Mouse (Mus musculus) midbrain, embryonic 12.5 days (tissue): ENCODE measurements around the gene Strbp. TPM values are rescaled to one million over a fixed set of nuclear protein-coding genes. Genes with fewer than 3 reads are reported as not detected.
A peak's percentile ranks its signal among the peaks of the same experiment; 100 is the strongest.

Experiments
- ATAC-seq: fragments of 200-750 bp; cut with Nextera tagmentation; 2 replicates; pipeline ENCODE4 v1.8.0; 2017; ENCODE audit warnings: low read depth, moderate TSS enrichment, moderate library complexity; ENCODE audit not compliant: low FRiP score
- H3K27ac ChIP-seq: fragments of 300-500 bp; sonication (generic); replicated peaks from 2 replicates; pipeline ENCODE4 v1.5.1; 2016; ENCODE audit warnings: mild to moderate bottlenecking
- H3K27me3 ChIP-seq: fragments of 300-500 bp; sonication (generic); 2 replicates; pipeline ENCODE4 v1.6.1; 2016; ENCODE audit warnings: mild to moderate bottlenecking
- H3K36me3 ChIP-seq: fragments of 300-500 bp; sonication (generic); 2 replicates; pipeline ENCODE4 v1.6.1; 2016
- H3K4me1 ChIP-seq: fragments of 300-500 bp; sonication (generic); 2 replicates; pipeline ENCODE4 v1.6.1; 2016
- H3K4me2 ChIP-seq: fragments of 300-500 bp; sonication (generic); replicated peaks from 2 replicates; pipeline ENCODE4 v1.6.1; 2016; ENCODE audit warnings: mild to moderate bottlenecking, moderate library complexity
- H3K4me3 ChIP-seq: fragments of 300-500 bp; sonication (generic); 2 replicates; pipeline ENCODE4 v1.5.1; 2016; ENCODE audit warnings: mild to moderate bottlenecking
- H3K9ac ChIP-seq: fragments of 300-500 bp; sonication (generic); replicated peaks from 2 replicates; pipeline ENCODE4 v1.6.1; 2016; ENCODE audit warnings: mild to moderate bottlenecking, moderate library complexity
- H3K9me3 ChIP-seq: fragments of 300-500 bp; sonication (generic); 2 replicates; pipeline ENCODE4 v1.6.1; 2016; ENCODE audit warnings: mild to moderate bottlenecking
- WGBS: fragments of 180-500 bp; shearing (Covaris S2); methylation state at CpG from one replicate; pipeline ENCODE4 v1.1.7; 2016; 5-methylcytosine and 5-hydroxymethylcytosine counted together
- polyA plus RNA-seq: library from polyadenylated mRNA; unstranded; fragments of >200 nt; fragmentation: Nextera tagmentation; extraction: Ambion mirVana; gene quantifications from 2 replicates; pipeline ENCODE4 v1.2.1, GENCODE M21; 2016

The Strbp gene
- polyA plus RNA-seq, result 106 and 117 TPM in 2 replicates

GRCm38 (mm10) chr2:37703230-37703954 is at the start of gene Strbp:
Gene Strbp (minus strand): TSS chr2:37703859.
- H3K4me1 ChIP-seq, result peaks cover 23% of the 10 kb centered on the region
- ATAC-seq, result peak; percentile 93
- H3K4me2 ChIP-seq, result peak within 1 kb of the TSS; percentile 88
- peak within 1 kb of the TSS; percentile 67 for H3K4me3 ChIP-seq
- H3K36me3 ChIP-seq, result no peaks in the 10 kb centered on the region
- H3K27me3 ChIP-seq, result peaks cover 14% of the 10 kb centered on the region
- H3K27ac ChIP-seq, result peak within 1 kb of the TSS; percentile 90
- WGBS, result under 1% methylated on average over 95 of the region's 98 CpGs
- no peaks in the 10 kb centered on the region for H3K9me3 ChIP-seq
- H3K9ac ChIP-seq, result peak within 1 kb of the TSS; percentile 92

DNA sequence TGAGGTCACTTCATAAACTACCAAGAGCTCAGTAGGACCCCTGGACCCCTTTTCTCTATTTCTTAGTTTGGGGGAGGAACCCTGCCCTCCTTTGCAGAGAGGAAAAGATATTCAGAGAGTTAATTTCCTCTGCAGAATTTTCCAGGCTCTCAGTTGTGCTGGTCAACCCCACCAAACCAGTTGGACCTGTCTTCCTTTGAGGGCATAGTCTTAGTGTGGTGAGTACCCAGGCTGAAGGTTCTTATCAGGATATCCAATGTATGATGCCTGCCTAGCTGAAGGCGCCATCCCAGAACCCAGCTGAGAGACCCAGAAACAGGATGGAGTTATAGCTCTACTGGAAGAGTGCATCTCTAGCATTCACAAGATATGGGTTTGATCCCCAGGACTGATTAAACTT is 47.5 kb upstream of the Strbp start:
- Histone ChIP-seq H3K9me3 (no peaks in the 10 kb centered on the region), H3K9ac (no peak overlapping the region), H3K4me3 (no peak overlapping the region), H3K27ac (no peak overlapping the region), H3K4me1 (0 out of 2 replicates have a peak, but pooled peaks cover 12% of the 10 kb centered on the region), H3K4me2 (no peak overlapping the region), H3K27me3 (peaks cover 8% of the 10 kb centered on the region; the same call in 1 of the 2 replicates), H3K36me3 (no peaks in the 10 kb centered on the region)
- ATAC-seq, result no peak
- WGBS, result 93% methylated on average over 1 of the region's 1 CpGs

DNA sequence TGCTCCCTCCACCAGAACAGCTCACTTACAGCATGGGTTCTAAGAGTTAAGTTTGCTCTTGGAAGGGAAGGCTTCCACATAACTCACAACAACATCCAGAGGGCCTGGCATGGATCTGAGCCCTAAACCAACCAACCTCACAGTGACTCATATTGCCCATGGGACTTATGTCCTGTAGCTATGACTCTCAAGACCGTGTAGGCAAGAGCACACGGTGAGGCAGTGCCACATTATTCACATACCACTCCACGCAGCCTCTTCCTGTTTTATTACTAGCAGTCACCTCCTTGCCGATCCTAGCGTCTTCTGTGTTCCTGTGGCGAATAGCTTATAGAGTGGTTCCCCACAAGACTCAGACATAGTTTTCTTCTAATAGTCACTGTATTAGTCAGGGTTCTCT is 45.7 kb upstream of the Strbp start:
- no peak for ATAC-seq
- Histone ChIP-seq H3K4me3 (no peak overlapping the region), H3K9me3 (no peaks in the 10 kb centered on the region), H3K27me3 (0 out of 2 replicates have a peak, but pooled peaks cover 3% of the 10 kb centered on the region), H3K36me3 (no peaks in the 10 kb centered on the region), H3K27ac (no peak overlapping the region), H3K4me1 (0 out of 2 replicates have a peak, but pooled peaks cover 7% of the 10 kb centered on the region), H3K9ac (no peak overlapping the region), H3K4me2 (no peak overlapping the region)
- WGBS, result 80% methylated on average over 6 of the region's 6 CpGs

- Histone ChIP-seq H3K4me1 (0 out of 2 replicates have a peak, but pooled peaks cover 7% of the 10 kb centered on the region), H3K4me3 (no peak overlapping the region), H3K4me2 (no peak overlapping the region), H3K36me3 (no peaks in the 10 kb centered on the region), H3K9me3 (no peaks in the 10 kb centered on the region), H3K27me3 (0 out of 2 replicates have a peak, but pooled peaks cover 3% of the 10 kb centered on the region), H3K9ac (no peak overlapping the region), H3K27ac (no peak overlapping the region)
- 57% methylated on average over 10 of the region's 10 CpGs for WGBS
- ATAC-seq, result no peak
Measured at GRCm38 (mm10) chr2:37748442-37749066, 44.9 kb upstream of the Strbp start.

DNA sequence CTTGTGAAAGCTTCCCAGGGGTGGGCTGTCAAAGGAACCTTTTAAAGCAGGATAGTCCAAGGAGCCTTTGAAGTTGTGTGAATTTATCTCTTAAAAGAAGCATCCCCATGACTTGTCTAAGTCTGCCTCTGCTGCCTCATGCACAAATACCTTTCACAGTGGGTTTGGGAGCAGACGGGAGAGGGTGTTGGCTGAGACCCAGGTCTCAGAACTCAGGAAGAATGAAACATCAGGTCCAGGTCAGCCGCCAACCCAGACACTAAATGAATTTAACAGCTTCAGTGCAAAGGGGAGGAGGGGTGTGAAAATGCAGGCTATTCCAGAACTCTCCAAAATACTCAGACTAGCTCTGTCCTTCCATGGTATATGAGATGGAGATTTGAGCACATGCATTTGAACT is 44.2 kb upstream of the Strbp start:
- WGBS, result 45% methylated on average over 2 of the region's 2 CpGs
- Histone ChIP-seq H3K9ac (no peak overlapping the region), H3K4me1 (0 out of 2 replicates have a peak, but pooled peaks cover 7% of the 10 kb centered on the region), H3K36me3 (no peaks in the 10 kb centered on the region), H3K27ac (no peak overlapping the region), H3K4me2 (no peak overlapping the region), H3K27me3 (0 out of 2 replicates have a peak, but pooled peaks cover 3% of the 10 kb centered on the region), H3K4me3 (no peak overlapping the region), H3K9me3 (no peaks in the 10 kb centered on the region)
- no peak for ATAC-seq

DNA sequence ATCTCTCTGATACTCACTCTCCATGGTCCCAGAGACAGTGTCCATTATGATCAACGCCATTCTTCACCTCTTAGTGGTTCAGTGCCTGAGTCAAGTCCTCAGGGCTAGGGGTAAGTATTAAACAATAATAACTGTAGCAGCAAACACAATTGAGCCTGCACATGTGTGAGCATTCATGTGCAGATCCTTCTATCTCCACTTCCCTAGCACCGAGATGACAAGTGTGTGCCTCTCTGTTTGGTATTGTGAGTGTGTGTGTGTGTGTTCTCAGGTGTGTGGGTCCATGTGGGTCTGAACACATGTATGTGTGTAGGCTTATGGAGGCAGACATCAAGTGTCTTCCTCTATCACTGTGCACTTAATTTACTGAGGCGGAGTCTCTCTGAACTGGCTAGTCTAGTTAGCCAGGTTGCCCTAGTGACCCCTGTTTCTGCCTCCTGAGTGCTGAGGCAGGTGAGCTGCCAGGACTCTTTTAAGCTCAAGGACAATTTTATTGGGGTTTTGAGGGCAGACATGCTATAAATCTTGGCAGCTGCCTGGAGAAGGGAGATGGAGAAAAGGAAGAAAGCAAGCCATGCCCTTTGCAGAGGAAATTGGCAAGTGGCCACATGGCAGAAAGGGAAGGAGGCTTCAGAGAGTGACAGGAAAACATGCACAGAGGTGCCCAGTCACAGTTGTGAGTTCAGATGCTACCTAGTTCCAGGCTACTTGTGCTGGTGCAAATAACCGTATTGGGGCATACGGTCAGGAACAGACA is 42.8 kb upstream of the Strbp start:
- Histone ChIP-seq H3K4me3 (no peak overlapping the region), H3K9ac (no peak overlapping the region), H3K36me3 (no peaks in the 10 kb centered on the region), H3K9me3 (no peaks in the 10 kb centered on the region), H3K27me3 (0 out of 2 replicates have a peak, but pooled peaks cover 3% of the 10 kb centered on the region), H3K4me1 (0 out of 2 replicates have a peak, but pooled peaks cover 7% of the 10 kb centered on the region), H3K27ac (no peak overlapping the region), H3K4me2 (no peak overlapping the region)
- no peak for ATAC-seq
- 92% methylated on average over 5 of the region's 5 CpGs for WGBS

DNA sequence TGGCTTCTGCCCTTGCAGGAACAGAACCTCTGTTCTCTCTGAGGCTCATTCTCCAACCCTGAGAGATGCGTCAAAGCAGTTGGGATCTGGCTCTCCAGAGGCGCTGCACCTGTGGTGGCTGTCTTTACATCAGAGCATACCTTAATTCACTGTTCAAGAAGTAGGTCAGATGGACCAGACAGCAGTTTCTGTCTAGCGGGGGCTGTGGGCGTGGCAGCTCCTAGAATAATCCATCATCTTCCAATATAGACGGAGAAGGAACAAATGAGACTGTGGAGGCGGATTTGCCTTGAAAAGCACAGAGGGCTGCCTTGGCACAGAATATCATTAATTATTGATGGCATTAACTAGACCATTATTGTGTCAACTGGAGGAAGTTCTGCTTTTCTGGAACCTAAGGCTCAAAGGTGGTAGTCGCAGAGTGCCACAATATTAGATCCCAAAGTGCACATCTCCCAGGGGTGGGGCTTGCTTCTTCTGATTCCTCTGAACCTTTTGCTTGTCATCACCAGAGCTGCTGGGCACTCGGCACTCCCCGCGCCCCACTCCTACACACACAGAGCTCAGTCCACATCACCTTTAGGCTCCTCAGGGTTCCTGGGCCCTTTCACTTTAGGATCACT is 41.2 kb upstream of the Strbp start:
- Histone ChIP-seq H3K9ac (no peak overlapping the region), H3K4me3 (no peak overlapping the region), H3K4me1 (peaks cover 12% of the 10 kb centered on the region; the same call in 1 of the 2 replicates), H3K27ac (no peak overlapping the region), H3K27me3 (0 out of 2 replicates have a peak, but pooled peaks cover 3% of the 10 kb centered on the region), H3K36me3 (no peaks in the 10 kb centered on the region), H3K4me2 (no peak overlapping the region), H3K9me3 (no peaks in the 10 kb centered on the region)
- no peak for ATAC-seq
- 91% methylated on average over 10 of the region's 10 CpGs for WGBS

GRCm38 (mm10) chr2:37741806-37742554 is 38.3 kb upstream of the Strbp start:
- Histone ChIP-seq H3K36me3 (no peaks in the 10 kb centered on the region), H3K27ac (peak overlapping the region; percentile 40; the same call in 1 of the 2 replicates), H3K4me1 (peaks cover 5% of the 10 kb centered on the region; the same call in 1 of the 2 replicates), H3K9me3 (no peaks in the 10 kb centered on the region), H3K9ac (no peak overlapping the region), H3K4me2 (no peak overlapping the region), H3K27me3 (no peaks in the 10 kb centered on the region), H3K4me3 (no peak overlapping the region)
- ATAC-seq, result no peak
- 75% methylated on average over 20 of the region's 20 CpGs for WGBS

DNA sequence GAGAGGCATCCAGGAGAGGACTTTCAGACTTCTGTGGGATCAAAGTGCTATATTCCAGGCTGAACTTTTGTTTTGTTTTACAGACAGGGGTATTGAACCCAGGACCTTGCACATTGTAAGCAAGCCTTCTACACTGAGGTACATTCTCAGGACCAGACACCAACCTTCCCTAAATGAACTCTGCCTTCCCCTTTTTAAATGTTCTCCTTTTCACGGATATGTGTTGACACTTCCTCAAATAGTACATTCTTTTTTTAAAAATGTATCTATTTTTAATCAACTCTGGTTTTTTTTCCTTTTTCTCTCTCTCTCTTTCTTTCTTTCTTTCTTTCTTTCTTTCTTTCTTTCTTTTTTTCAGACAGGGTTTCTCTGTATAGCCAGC is 32.1 kb upstream of the Strbp start:
- H3K27ac ChIP-seq, result no peak overlapping the region
- H3K36me3 ChIP-seq, result no peaks in the 10 kb centered on the region
- H3K4me2 ChIP-seq, result peak overlapping the region; percentile 37
- H3K27me3 ChIP-seq, result no peaks in the 10 kb centered on the region
- no peak overlapping the region for H3K9ac ChIP-seq
- 74% methylated on average over 1 of the region's 1 CpGs for WGBS
- ATAC-seq, result no peak
- H3K4me3 ChIP-seq, result no peak overlapping the region
- no peaks in the 10 kb centered on the region for H3K9me3 ChIP-seq
- H3K4me1 ChIP-seq, result peaks cover 12% of the 10 kb centered on the region

- no peak overlapping the region for H3K4me3 ChIP-seq
- peak overlapping the region; percentile 37 for H3K4me2 ChIP-seq
- no peaks in the 10 kb centered on the region for H3K27me3 ChIP-seq
- peak overlapping the region; percentile 25; the same call in 1 of the 2 replicates for H3K27ac ChIP-seq
- no peaks in the 10 kb centered on the region for H3K36me3 ChIP-seq
- peak overlapping the region; percentile 41; the same call in 1 of the 2 replicates for H3K9ac ChIP-seq
- peak; percentile 89 for ATAC-seq
- H3K9me3 ChIP-seq, result no peaks in the 10 kb centered on the region
- peaks cover 12% of the 10 kb centered on the region for H3K4me1 ChIP-seq
- 16% methylated on average over 17 of the region's 17 CpGs for WGBS
Measured at GRCm38 (mm10) chr2:37734979-37735806, 31.5 kb upstream of the Strbp start.
